Mouse (Mus musculus) v-Abl transformed pro-B cells (cell line): ENCODE measurements around the gene Gna12.

Experiments used
- in situ Hi-C, 2 experiments: fragments of 400-800 bp; cut with MboI; formaldehyde crosslinking; loops; one replicate each; pipeline ENCODE4 v1.15.1; 2025; ENCODE audit not compliant: unreplicated experiment in 2 of 2

Gna12 gene

DNA sequence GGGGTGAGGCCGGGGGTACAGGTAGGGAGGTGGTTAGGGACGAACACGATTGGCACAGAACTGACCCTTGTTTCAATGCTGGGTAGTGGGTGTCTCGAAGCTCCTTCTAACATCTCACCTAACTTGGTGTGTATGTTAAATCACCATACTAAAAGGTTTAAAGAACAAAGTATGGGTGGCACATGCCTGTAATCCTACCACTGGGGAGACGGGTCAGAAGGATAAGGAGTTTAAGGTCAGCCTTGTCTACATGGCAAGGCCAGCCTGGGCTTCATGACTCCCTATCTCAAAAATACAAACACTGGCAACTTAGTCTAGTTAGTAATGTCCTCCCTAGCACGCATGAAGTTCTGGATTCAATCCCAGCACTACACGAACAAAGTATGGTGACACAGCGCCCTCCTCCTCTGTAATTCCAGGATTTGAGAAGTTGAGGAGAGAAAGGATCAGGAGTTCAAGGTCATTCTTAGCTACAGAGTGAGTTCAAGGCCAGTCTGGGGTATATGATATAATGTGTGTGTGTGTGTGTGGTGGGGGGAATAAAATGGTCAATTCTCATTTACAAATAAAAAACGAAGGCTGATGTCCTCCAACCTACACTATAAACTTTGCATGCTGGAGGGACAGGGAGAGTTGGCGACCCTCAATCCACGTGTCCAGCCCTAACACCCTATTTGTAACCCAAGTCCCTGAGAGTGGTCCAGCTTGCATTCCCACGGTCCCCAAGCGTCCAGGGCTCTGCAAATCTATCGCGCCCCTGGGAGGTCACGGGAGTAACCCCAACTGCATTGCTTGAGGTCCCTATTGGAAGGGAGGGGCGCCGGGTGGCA is 935 bp downstream of the Gna12 start:
- in situ Hi-C loops: loop anchor here in 1 of 2 experiments (5.0 to 25.0 kb wide), 2 partner anchors 82 to 1808 kb away; partner anchors contain the start of gene Wipi2

DNA sequence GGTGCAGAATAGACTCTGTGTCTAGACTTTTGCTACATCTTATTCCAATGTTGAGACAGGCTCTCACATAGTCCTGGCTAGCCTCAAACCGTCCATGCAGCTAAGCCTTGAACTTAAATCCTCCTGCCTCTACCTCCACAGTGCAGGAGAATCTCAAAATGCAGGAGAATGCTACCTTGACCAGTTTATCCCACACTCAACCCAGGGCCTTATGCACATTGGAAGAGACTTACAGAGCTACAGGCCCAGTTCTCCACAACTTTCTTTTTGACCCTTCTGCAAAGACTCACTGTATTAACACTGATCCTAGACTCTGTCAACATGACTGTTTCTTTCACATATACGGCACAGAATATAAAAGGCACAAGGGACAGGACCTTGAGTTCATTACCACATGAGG is 1.9 kb downstream of the Gna12 start:
- in situ Hi-C loops: loop anchor here in 1 of 2 experiments (5.0 to 25.0 kb wide), 2 partner anchors 81 to 1809 kb away; partner anchors contain the start of gene Wipi2

DNA sequence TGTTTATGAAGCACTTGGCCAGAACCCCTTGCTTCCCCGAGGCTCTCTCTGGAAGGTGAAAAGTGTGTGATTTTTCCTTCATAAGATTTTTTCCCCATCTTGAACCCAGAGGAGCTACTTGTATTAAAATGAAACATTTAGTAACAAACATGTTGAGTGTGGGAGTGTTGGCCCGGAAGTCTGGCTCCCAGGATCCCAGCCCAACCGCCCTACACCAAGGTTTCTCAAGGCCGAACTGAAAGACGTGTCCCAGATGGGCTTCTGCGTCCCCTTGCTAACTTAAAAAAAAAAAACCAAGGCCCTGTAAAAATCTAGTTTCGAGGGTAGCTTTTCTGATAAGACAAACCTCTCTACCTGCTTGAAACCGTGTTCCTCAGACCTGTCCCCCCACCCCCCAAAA is 2.3 kb downstream of the Gna12 start:
- in situ Hi-C loops: loop anchor here in 1 of 2 experiments (5.0 to 25.0 kb wide), 2 partner anchors 81 to 1809 kb away; partner anchors contain the start of gene Wipi2

DNA sequence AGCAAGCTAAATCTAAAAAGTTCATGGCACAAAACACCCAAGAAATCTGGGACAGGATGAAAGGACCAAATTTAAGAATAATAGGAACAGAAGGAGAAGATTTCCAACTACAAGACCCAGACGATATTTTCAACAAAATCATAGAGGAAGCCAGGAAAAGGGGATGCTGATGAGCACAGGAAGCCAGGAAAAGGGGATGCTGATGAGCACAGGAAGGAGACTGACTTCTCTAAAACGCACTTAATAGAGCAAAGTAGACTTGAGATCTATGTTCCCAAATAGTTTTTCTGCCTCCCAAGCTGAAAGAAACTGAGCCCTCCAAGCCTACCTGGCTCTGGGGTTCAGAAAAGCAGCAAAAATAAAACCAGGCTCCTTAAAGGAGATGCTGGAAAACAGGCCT is 2.8 kb downstream of the Gna12 start:
- in situ Hi-C loops: loop anchor here in 1 of 2 experiments (5.0 to 25.0 kb wide), 2 partner anchors 80 to 1810 kb away; partner anchors contain the start of gene Wipi2

DNA sequence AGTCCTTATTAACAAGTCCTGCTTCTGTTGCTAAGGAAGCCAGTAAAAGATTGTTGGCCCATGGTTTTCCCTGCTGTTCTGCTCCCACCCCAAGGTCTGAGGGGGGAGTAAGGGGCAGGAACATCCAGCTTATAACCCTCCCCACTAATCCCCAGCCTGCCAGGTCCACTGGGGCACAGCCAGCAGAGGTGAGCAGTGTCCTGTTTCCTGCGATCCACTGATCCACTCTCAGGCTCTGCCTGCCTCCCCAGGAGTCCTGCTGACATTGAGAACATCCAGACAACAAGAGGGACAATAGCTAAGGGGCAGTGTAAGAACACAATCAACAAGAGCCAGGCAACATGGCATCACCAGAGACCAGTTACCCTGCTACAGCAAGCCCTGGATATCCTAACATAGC is 3.4 kb downstream of the Gna12 start:
- in situ Hi-C loops: loop anchor here in 1 of 2 experiments (5.0 to 25.0 kb wide), 2 partner anchors 79 to 1811 kb away; partner anchors contain the start of gene Wipi2

DNA sequence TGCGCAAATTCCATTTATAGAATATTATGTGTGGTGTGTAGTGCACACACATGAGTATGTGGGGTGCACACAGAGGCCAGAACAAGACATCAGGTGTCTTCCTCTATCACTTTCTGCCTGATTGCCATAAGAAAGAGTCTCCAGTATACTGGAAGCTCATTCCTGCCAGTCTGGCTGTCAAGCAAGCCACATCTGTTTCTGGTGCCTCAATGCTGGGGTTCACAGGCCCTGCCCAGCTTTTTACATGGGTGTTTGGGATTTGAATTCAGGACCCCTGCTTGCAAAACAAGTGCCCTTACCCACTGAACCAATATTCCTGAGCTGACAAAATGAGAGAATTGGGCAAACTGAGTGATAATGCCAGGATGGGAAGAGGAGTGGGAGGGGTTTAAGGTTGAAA is 4.1 kb downstream of the Gna12 start:
- in situ Hi-C loops: loop anchor here in 1 of 2 experiments (5.0 to 25.0 kb wide), 2 partner anchors 79 to 1811 kb away; partner anchors contain the start of gene Wipi2

DNA sequence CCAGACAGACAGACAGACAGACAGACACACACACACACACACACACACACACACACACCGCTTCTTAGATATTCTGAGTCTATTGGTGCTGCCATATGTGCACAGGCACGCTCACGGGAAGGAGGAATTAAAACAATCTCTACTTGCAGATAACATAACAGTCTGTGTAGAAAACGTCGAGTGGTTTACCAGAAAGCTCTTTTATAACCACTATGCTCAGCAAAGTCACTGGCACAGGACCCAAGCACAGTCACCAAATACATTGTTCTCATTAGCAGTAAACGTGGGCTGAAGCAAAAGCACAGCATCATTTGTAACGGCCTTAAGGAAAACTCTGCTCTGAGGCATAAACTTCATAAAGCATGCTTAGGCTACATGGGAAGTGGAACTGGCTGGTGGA is 6.1 kb downstream of the Gna12 start:
- in situ Hi-C loops: no loop called here

DNA sequence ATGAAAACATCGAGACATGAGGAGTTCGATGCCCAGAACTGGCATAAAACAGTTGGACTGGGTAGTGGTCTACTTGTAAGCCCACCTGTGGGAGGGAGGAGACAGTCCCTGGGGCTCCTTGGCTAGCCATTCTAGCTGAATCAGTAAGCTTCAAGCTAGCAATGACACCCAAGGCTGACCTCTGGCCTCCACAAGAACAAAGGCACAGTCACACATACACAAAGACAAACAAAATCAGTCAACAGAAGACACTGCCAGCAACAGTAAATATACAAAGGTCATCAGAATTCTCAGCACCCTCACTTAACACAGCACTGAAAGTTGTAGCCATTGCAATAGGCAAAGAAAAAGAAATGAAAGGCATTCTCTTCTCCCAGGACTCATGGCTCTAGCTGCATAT is 6.8 kb downstream of the Gna12 start:
- in situ Hi-C loops: no loop called here

DNA sequence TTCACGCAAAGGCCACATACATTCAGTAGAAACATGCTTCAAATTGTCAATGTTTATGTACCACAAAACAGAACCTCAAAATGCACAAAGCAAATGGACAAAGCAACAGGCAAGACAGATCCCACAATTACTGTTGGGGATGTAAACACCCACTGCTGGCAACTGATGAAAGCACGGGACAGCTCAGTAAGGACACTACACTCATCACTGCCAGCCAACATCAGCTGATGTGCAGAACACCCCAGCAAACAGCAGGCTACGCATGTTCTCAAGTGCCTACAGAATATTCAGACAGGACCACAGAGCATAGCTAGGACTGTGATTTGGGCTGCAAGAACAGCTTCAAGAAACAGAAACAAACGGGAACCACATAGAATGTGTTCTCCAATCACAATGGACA is 8.3 kb downstream of the Gna12 start:
- in situ Hi-C loops: no loop called here

DNA sequence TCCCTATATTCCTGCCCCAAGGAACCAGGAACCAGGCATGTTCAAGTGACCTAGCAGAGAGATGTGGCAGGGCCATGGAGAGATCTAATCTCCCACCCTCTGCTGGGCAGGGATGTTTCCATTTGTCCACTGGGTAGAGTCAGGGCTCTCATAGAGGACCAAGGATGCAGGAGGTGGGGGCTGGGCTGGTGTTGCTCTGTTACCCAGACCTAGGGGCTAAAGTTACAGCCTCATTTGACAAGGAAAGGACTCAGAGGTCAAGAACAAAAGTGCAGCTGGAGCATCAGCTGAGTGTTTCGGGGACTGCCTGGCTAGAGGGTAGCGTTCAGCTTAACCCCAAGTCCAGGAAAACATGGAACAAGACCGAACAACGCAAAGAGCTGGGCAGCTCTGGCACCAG is 9.7 kb downstream of the Gna12 start:
- in situ Hi-C loops: no loop called here

DNA sequence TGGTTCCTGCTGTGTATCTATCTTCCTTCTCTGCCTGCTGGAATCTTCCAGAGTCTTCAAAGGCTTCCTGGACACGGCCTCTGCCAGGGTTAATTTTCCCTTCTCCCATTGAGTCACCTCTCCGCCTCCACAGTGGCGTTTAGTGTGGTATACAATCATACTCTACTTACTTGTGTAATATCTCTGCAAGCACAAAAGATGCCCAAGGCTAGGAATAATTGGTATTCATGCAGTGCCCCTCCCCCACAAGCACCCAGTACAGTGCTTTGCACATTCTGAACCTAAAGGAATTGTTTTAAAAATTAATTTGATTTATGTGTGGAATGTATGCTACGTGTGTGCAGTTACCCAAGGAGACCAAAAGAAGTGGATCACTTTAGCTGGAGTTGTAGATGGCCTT is 10.6 kb downstream of the Gna12 start:
- in situ Hi-C loops: no loop called here

DNA sequence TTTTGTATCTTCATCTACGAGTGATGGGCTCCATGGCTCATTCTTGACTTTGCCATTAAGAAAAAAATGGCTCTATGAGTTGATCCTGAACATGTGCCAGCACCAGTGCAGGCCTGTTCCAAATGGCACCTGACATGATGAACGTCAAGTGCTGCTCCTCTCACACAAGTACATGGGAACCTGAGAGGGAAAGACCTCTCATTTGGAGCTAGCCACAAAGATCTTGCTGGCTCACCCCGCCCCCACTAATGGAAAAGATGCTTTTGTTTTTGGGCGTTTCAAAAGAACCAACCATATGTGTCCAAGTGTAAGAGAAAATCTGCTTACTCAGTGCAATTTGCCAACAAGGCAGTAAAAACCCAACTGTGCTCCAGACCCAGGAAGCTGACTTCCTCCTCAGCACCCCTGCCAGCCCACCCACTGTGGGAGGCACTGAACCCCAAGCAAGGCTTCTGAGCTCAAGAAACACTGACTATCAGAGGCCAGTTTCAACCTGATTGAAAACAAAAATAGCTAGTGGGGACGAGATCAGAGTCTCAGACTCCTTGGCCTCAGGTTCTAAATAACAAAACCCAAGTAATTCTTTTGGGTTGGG is 11.7 kb downstream of the Gna12 start:
- in situ Hi-C loops: no loop called here

DNA sequence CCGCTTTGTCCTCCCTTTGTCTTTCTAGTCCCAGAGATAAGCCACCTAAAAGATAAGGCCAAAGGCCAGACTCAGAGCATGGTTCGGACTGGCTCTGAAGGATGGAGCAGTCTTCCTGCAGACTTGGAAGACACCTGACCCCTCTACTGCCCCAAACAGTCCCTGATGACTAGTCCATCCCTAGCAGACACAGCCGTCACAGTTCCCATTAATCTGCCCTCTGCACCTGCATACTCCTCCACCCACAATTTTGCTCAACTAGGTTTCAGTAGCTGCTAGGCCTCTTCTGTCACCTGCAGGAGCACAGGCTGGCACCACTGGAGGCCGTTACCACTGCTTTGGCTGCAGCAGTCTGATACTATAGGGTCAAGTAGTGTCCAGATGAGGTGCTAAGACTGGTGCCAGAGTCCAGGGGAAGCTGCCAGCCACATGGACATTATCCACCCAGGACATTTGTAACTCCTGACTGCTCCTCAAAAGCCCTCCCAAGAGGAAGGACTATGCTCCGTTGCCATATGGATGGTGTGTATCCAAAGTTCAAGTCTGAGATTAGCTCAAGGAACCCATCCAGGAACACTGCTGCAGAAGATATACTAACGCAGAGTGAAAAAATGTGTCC is 13.2 kb downstream of the Gna12 start:
- in situ Hi-C loops: no loop called here

DNA sequence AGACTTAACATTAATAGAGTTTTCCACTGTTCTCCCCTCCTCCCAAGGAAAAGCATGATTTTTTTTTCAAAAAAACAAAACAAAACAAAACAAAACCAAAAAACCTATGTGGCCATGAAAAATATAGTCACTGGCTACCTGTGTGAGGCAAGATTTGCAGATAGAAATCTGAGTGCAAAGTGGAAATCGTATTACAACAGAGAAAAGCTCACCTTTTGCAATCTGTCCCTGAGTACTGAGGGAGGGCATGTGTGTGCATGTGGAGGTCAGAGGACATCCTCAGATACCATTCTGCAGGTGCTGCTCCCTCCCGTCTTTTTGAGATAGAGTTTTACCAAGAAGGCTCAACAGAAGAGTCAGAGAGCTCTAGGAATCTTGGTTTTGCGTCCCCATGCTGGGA is 14.2 kb downstream of the Gna12 start:
- in situ Hi-C loops: no loop called here

DNA sequence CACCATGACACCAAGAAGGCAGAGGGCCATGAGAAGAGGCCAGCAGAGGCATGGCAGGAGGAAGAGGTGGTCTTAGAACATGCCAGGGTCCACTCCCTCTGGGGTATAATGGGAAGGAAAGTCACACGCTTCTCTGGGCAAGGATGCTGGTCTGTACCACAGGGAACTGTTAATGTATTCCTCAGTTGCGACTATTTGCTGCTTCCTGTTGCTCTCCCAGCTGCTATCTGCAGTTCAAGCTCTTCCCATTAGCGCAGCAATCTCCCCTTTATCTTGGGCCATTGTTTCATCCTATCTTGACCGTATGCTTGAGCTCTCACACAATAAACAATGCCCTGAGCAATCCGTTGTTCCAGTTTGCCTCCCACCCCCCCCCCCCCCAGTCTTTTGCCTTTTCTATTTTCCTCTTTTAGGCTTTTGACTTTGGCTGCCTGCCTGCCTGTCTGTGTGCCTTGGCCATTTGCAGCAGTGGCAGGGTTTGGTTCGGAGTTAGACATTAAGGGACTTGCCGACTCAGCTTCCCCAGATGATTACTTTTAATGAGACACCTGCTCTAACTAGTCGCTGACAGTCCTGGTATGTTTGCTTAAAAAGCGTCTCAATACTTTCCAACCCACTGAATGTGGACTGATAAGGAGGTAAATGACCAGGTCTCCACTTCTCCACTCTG is 15.0 kb downstream of the Gna12 start:
- in situ Hi-C loops: no loop called here

DNA sequence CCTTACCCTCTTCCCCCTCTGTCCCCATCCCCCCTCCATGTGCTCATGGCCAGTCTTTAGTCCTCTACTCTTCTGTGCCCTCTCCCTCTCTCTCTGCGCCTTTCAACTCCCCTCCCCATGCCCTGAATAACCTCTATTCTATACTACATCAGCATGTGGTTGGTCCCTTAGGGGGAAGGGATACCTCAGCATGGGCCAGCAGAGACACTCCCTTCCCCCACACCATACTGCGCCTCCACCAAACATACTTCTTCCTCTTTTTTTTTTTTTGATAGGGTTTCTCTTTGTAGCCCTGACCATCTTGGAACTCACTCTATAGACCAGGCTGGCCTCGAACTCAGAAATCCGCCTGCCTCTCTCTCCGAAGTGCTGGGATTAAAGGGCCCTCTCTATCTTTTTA is 15.8 kb downstream of the Gna12 start:
- in situ Hi-C loops: no loop called here

DNA sequence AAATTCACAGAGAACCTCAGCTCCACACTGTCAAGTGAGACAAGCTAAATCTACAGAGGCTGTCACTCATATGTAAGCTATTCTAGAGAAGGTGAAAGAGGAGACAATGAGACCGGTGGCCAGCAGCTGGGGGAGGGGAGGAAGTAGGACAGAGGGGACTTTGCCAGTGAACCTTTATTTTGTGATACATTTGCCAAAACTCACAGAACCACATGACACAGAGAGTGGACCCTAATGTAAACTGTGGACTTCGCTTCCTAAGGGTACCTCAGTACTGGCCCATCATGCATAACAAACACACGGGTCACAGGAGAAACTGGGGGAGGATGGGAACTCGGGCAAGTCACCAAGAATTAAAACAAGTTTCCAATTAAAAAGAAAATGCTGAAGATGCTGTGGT is 17.5 kb downstream of the Gna12 start:
- in situ Hi-C loops: no loop called here

DNA sequence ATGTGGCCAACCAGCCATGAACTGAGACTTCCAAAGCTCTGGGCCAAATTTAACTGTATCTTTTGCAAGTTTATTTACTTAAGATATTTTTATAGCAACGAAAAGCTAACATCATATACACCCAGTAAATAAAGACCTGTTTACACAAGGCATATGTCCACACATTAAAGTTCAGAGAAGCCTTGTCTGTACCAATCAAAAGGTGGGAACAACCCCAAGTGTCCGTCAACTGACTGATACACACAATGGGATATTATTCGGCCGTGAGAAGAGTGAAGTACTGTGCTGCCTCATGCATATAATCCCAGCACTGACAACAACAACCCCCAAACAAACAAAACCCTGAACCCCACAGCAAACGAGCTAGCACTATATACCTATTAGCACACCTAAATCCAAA is 18.2 kb downstream of the Gna12 start:
- in situ Hi-C loops: no loop called here

DNA sequence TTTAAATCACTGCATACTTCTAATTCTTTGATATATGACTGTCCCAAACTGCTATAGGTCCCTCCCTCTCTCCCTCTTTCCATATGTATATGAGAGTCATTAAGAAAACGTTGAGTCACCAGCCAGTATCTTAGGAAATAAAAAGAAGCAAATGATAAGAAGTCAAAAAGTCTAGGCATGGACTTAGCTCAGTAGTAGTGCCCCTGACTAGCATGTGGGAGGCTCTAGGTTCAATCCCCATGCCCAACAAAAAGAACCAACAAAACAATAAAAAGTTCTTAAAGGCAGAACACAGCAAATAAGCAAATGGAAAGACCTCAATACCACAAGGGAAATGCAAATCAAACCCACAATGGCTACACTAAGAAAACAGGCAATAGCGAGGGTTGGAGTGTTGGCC is 18.8 kb downstream of the Gna12 start:
- in situ Hi-C loops: no loop called here

DNA sequence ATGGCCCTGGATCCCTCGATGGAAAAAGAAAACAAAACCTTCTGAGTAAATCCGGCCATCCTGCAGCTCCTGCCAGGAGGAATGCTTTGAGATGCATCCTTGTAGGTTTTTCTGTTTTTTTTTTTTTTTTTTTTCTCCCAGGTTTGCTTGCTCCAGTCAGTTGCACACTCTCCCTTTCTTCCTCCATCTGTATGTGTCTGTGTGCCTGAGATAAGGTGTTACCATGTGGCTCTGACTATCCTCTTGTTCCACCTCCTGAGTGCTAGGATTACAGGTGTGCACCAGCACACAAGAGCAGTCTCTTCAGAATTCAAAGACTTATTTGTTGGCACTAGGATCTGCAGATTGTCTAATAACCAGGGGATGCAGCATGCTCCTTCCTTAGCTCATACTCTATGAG is 23.3 kb downstream of the Gna12 start:
- in situ Hi-C loops: loop anchor here in 1 of 2 experiments (10.0 kb wide), 1 partner anchor 52 kb away; no protein-coding TSS in a partner anchor

DNA sequence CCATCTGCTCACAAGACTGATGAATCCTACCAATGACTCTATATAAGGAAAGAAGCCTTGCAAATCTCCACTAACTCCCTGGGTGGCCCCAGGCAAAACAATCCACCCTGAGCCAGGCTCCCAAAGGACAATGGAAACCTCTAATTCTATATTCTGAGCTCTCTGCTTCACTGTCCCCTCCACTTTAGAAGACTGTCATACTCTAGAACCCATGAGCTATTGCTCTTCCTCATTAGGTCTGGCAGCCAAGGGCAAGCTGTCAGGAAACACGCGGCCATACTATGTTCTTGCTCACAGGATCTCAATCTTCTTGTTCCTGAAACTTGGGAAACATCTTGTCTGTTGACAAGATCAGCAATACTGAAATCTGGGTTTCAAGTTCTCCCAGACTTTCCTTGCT is 24.0 kb downstream of the Gna12 start:
- in situ Hi-C loops: loop anchor here in 1 of 2 experiments (10.0 kb wide), 1 partner anchor 51 kb away; no protein-coding TSS in a partner anchor
